Mouse (Mus musculus): ENCODE data around the gene Rnd3. TPM values are rescaled to one million over a fixed set of nuclear protein-coding genes. Genes with fewer than 3 reads are reported as not detected.

Gene Rnd3
- polyA plus RNA-seq, 1 experiment from 2014 or later = 142 TPM

GRCm38 (mm10) chr2:51087307-51088122 is 61.4 kb downstream of the Rnd3 start:
- Histone ChIP-seq H3K27me3 (no peaks in the 10 kb centered on the region), H3K4me2 (peak overlapping the region; percentile 3; the same call in 1 of the 2 replicates), H3K4me1 (replicated peaks) (peaks cover 19% of the 10 kb centered on the region), H3K9me3 (no peaks in the 10 kb centered on the region), H3K9ac (replicated peaks) (no peak overlapping the region), H3K27ac (no peak overlapping the region), H3K36me3 (no peaks in the 10 kb centered on the region), H3K4me3 (replicated peaks) (no peak overlapping the region)
- no peak; the same call in 1 of the 2 replicates for ATAC-seq (ENCODE audit: insufficient number of reproducible peaks, insufficient read depth, low FRiP score, low TSS enrichment, low read depth)
- 52% methylated on average over 12 of the region's 12 CpGs for WGBS

GRCm38 (mm10) chr2:51085155-51085554 is 63.8 kb downstream of the Rnd3 start:
- H3K27me3 ChIP-seq = no peaks in the 10 kb centered on the region
- H3K36me3 ChIP-seq = no peaks in the 10 kb centered on the region
- no peaks in the 10 kb centered on the region for H3K9me3 ChIP-seq
- H3K9ac ChIP-seq (replicated peaks) = no peak overlapping the region
- no peak overlapping the region for H3K27ac ChIP-seq
- WGBS = 89% methylated on average over 11 of the region's 11 CpGs
- H3K4me1 ChIP-seq (replicated peaks) = peaks cover 11% of the 10 kb centered on the region
- H3K4me3 ChIP-seq (replicated peaks) = no peak overlapping the region
- H3K4me2 ChIP-seq = no peak overlapping the region
- ATAC-seq (ENCODE audit: insufficient number of reproducible peaks, insufficient read depth, low FRiP score, low TSS enrichment, low read depth) = no peak

GRCm38 (mm10) chr2:51082714-51083351 is 66.1 kb downstream of the Rnd3 start:
- H3K9ac ChIP-seq (replicated peaks) = no peak overlapping the region
- no peaks in the 10 kb centered on the region for H3K36me3 ChIP-seq
- ATAC-seq (ENCODE audit: insufficient number of reproducible peaks, insufficient read depth, low FRiP score, low TSS enrichment, low read depth) = no peak
- 79% methylated on average over 13 of the region's 13 CpGs for WGBS
- no peaks in the 10 kb centered on the region for H3K9me3 ChIP-seq
- H3K4me1 ChIP-seq (replicated peaks) = peaks cover 7% of the 10 kb centered on the region
- no peak overlapping the region for H3K4me3 ChIP-seq (replicated peaks)
- H3K4me2 ChIP-seq = no peak overlapping the region
- H3K27ac ChIP-seq = no peak overlapping the region
- no peaks in the 10 kb centered on the region for H3K27me3 ChIP-seq

All from limb, embryonic 12.5 days (tissue).